Mouse (Mus musculus): ENCODE results near the gene Smarcd3. TPM values are rescaled to one million over a fixed set of nuclear protein-coding genes. Genes with fewer than 3 reads are reported as not detected.
A peak's percentile ranks its signal among the peaks of the same experiment; 100 is the strongest.

Gene Smarcd3
- polyA plus RNA-seq, 1 experiment from 2014 or later: 41.1 TPM

DNA sequence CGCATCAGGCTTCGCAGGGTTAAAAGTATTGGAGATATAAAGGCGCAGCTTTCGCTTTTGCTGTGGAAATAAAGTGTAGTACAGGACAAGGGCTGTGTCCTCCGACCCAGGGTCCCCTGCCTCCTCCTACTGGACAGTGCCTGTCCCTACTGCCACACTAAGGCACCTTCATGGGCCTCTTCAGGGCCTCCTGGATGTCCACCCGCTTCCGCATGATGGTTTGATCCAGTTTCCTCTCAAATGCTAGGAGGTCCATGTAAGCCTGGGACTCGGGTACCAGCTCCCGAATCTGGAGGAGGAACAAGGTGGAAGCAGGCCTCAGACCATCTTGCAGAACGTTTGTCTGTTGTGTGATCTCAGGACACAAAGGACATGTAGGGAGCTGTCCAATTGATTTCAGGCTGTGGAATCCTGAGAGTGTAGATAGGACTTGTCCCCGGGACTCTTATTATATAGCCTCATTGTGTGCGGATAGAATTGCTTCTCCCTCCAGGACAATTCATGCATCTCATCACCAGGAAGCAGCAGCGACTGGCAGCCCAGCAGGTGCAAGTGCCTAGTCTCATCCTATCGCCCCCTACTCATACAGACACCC, 28.3 kb downstream of the Smarcd3 start:
- H3K27ac ChIP-seq (ENCODE audit: low read depth, low read length): no peak overlapping the region
- H3K27me3 ChIP-seq (ENCODE audit: control insufficient read depth, insufficient read depth, low read length): no peaks in the 10 kb centered on the region
- WGBS: 67% methylated on average over 14 of the region's 14 CpGs
- H3K36me3 ChIP-seq (ENCODE audit: control insufficient read depth, insufficient read depth, low read length): peaks cover 46% of the 10 kb centered on the region
- ATAC-seq (ENCODE audit: low FRiP score, low TSS enrichment): no peak
- H3K4me1 ChIP-seq (ENCODE audit: control insufficient read depth, insufficient read depth, low read length): peaks cover 44% of the 10 kb centered on the region
- no peaks in the 10 kb centered on the region for H3K9me3 ChIP-seq (ENCODE audit: control insufficient read depth, low read length)
- no peak overlapping the region for H3K4me3 ChIP-seq (ENCODE audit: low read length)
- no peak overlapping the region for H3K9ac ChIP-seq (ENCODE audit: low read depth, low read length)
- H3K4me2 ChIP-seq (replicated peaks; ENCODE audit: low read depth, low read length): no peak overlapping the region

DNA sequence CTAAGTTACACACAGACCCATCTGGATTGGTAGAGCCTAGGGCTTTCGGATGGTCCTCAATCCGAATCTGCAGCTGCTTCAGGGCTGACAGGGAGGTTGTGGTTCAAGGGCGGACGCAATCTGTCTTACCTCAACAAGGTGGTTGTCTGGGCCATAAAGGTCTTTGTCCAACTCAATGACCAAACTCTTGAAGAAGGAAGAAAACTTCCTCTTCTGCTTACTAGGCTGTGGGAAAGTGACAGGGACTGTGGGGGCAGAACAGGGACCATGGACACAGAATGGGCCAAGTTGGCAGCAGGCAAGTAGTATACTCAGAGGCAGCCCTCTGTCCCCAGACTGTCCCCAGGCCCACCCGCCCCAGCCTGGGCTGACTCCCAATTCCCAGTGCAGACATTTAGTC, 28.9 kb downstream of the Smarcd3 start:
- 90% methylated on average over 5 of the region's 5 CpGs for WGBS

DNA sequence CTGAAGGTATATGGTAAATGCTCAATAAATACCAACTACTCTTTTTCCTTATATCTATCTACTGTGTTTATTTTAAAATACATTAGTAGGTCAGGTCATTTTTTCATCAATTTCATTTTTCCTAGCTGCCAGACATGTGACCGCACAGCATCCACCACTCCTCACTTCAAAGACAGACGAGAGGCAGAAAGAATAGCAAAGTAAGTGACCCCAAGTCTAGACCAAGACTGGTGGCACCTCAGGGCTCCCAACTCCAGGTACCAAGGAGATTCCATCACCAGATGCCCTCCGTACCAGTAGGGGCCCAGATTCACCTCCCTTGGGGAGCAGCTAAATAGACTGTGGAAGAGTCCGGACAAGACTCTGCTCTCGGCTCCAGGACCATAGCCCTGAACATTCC, 29.9 kb downstream of the Smarcd3 start:
- no peak overlapping the region for H3K27ac ChIP-seq (ENCODE audit: low read depth, low read length)
- H3K4me2 ChIP-seq (replicated peaks; ENCODE audit: low read depth, low read length): no peak overlapping the region
- H3K9me3 ChIP-seq (ENCODE audit: control insufficient read depth, low read length): no peaks in the 10 kb centered on the region
- peaks cover 41% of the 10 kb centered on the region for H3K4me1 ChIP-seq (ENCODE audit: control insufficient read depth, insufficient read depth, low read length)
- no peaks in the 10 kb centered on the region for H3K27me3 ChIP-seq (ENCODE audit: control insufficient read depth, insufficient read depth, low read length)
- 94% methylated on average over 5 of the region's 5 CpGs for WGBS
- H3K36me3 ChIP-seq (ENCODE audit: control insufficient read depth, insufficient read depth, low read length): peaks cover 56% of the 10 kb centered on the region
- H3K4me3 ChIP-seq (ENCODE audit: low read length): no peak overlapping the region
- H3K9ac ChIP-seq (ENCODE audit: low read depth, low read length): no peak overlapping the region
- no peak for ATAC-seq (ENCODE audit: low FRiP score, low TSS enrichment)

More for the DNA sequence above, 28.9 kb downstream of the Smarcd3 start:
- Histone ChIP-seq H3K27me3 (ENCODE audit: control insufficient read depth, insufficient read depth, low read length) (no peaks in the 10 kb centered on the region), H3K9ac (ENCODE audit: low read depth, low read length) (no peak overlapping the region), H3K4me1 (ENCODE audit: control insufficient read depth, insufficient read depth, low read length) (peaks cover 42% of the 10 kb centered on the region), H3K36me3 (ENCODE audit: control insufficient read depth, insufficient read depth, low read length) (peaks cover 48% of the 10 kb centered on the region), H3K4me2 (replicated peaks; ENCODE audit: low read depth, low read length) (no peak overlapping the region), H3K4me3 (ENCODE audit: low read length) (no peak overlapping the region), H3K27ac (ENCODE audit: low read depth, low read length) (no peak overlapping the region), H3K9me3 (ENCODE audit: control insufficient read depth, low read length) (no peaks in the 10 kb centered on the region)
- no peak for ATAC-seq (ENCODE audit: low FRiP score, low TSS enrichment)

DNA sequence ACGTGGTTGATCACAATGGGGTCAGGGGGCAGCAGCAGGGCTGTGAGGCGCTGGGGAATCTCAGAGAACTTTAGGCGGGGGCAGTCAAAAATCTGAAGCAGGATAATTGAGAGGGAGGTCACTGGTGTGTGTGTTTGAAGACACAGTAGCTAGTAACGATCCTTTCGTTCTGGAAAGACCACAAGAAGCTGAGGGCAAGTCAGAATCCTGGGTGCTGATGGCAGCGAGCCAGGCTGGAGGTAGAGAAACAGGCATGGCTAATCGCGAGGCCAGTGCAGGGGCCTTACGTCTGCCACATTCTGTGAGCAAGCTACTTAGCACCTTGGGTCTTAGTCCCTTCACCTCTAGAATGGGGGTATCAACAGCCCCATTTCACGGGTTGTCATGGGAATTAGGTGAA, 30.3 kb downstream of the Smarcd3 start:
- no peak overlapping the region for H3K4me2 ChIP-seq (replicated peaks; ENCODE audit: low read depth, low read length)
- H3K27ac ChIP-seq (ENCODE audit: low read depth, low read length): no peak overlapping the region
- no peaks in the 10 kb centered on the region for H3K27me3 ChIP-seq (ENCODE audit: control insufficient read depth, insufficient read depth, low read length)
- H3K9ac ChIP-seq (ENCODE audit: low read depth, low read length): no peak overlapping the region
- peaks cover 36% of the 10 kb centered on the region for H3K4me1 ChIP-seq (ENCODE audit: control insufficient read depth, insufficient read depth, low read length)
- no peak overlapping the region for H3K4me3 ChIP-seq (ENCODE audit: low read length)
- WGBS: 72% methylated on average over 10 of the region's 10 CpGs
- peaks cover 60% of the 10 kb centered on the region for H3K36me3 ChIP-seq (ENCODE audit: control insufficient read depth, insufficient read depth, low read length)
- H3K9me3 ChIP-seq (ENCODE audit: control insufficient read depth, low read length): no peaks in the 10 kb centered on the region
- ATAC-seq (ENCODE audit: low FRiP score, low TSS enrichment): no peak

DNA sequence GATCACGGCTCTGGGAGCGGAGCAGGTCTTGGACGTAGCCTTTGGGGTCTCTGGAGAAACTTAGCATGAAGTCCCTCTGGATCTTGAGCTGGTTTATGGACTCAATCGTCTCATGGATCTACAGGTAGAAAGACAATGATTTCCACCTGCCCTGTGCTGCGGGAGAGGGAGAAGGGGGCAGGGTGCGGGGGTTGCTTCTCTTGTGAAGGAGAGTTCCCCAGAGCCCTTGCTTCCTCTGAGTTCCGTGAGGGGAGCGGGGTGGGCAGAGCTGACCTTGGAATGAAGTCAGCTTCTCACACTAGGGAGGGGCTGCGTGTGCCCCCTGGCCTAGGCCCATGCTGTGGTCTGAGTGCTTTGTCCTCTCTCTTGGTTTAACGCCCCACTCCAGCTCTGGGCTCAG, 31.0 kb downstream of the Smarcd3 start:
- Histone ChIP-seq H3K27me3 (ENCODE audit: control insufficient read depth, insufficient read depth, low read length) (no peaks in the 10 kb centered on the region), H3K9ac (ENCODE audit: low read depth, low read length) (no peak overlapping the region), H3K27ac (ENCODE audit: low read depth, low read length) (no peak overlapping the region), H3K36me3 (ENCODE audit: control insufficient read depth, insufficient read depth, low read length) (peaks cover 66% of the 10 kb centered on the region), H3K4me3 (ENCODE audit: low read length) (no peak overlapping the region), H3K9me3 (ENCODE audit: control insufficient read depth, low read length) (no peaks in the 10 kb centered on the region), H3K4me2 (replicated peaks; ENCODE audit: low read depth, low read length) (no peak overlapping the region), H3K4me1 (ENCODE audit: control insufficient read depth, insufficient read depth, low read length) (peaks cover 29% of the 10 kb centered on the region)
- 83% methylated on average over 10 of the region's 10 CpGs for WGBS
- ATAC-seq (ENCODE audit: low FRiP score, low TSS enrichment): no peak

DNA sequence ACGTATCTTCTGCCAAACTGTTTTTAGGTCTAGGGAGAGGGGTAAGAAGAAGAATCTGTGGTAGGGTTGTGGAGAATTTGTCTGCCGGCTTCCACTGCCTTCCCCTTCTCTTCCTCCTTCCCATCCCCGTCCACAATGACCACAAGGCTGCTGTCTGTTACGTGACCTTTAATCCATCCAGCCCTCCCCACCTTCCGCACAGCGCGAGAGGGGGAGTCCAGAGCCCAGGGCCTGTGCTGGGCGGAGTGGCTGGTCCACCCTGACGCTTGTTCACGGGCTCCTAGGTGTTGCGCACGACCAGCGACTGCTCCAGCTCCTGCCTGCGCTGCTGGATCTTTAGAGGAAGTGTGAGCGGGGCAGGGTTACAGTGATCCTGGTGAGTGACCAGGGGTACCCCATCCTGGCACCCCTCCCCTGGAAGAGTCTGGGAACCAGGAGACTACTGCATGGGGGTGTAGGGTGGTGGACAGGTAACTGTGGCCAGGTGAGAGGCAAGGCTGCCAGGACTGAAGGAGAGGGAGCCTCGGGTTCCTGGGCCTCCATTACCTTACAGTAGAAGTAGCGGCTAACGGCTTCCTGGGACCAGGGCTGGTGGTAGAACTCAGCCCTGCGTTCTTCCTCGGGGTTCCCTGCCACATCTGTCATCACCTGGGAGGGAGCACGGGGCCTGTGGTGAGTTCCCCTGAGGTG, 31.6 kb downstream of the Smarcd3 start:
- no peak overlapping the region for H3K4me3 ChIP-seq (ENCODE audit: low read length)
- peaks cover 29% of the 10 kb centered on the region for H3K4me1 ChIP-seq (ENCODE audit: control insufficient read depth, insufficient read depth, low read length)
- H3K27me3 ChIP-seq (ENCODE audit: control insufficient read depth, insufficient read depth, low read length): no peaks in the 10 kb centered on the region
- H3K27ac ChIP-seq (ENCODE audit: low read depth, low read length): no peak overlapping the region
- H3K9ac ChIP-seq (ENCODE audit: low read depth, low read length): no peak overlapping the region
- H3K9me3 ChIP-seq (ENCODE audit: control insufficient read depth, low read length): no peaks in the 10 kb centered on the region
- 59% methylated on average over 21 of the region's 21 CpGs for WGBS
- H3K4me2 ChIP-seq (replicated peaks; ENCODE audit: low read depth, low read length): no peak overlapping the region; the same call in 1 of the 2 replicates
- ATAC-seq (ENCODE audit: low FRiP score, low TSS enrichment): no peak
- H3K36me3 ChIP-seq (ENCODE audit: control insufficient read depth, insufficient read depth, low read length): peaks cover 66% of the 10 kb centered on the region

DNA sequence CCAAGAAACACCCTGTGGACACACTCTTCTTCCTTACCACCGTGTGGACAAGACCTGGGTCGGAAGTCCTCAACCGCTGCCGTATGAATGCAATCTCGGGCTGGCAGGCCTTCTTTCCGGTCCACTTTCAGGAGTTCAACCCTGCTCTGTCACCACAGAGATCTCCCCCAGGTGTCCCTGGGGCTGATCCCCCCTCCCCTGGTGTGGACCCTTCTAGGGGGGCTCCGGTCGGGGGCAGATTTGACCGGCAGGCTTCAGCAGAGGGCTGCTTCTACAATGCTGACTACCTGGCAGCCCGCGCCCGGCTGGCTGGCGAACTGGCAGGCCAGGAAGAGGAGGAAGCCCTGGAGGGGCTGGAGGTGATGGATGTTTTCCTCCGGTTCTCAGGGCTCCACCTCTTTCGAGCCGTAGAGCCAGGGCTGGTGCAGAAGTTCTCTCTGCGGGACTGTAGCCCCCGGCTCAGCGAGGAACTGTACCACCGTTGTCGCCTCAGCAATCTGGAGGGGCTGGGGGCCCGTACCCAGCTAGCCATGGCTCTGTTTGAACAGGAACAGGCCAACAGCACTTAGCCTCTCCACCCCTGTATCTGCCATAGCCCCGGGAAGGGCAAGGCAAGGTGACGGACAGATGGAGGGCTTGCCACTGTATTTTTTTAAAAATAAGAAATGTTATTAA, 32.3 kb downstream of the Smarcd3 start:
- Histone ChIP-seq H3K36me3 (ENCODE audit: control insufficient read depth, insufficient read depth, low read length) (peaks cover 66% of the 10 kb centered on the region), H3K27me3 (ENCODE audit: control insufficient read depth, insufficient read depth, low read length) (no peaks in the 10 kb centered on the region), H3K9ac (ENCODE audit: low read depth, low read length) (0 out of 2 replicates have a peak overlapping the region, but pooled peaks have one; percentile 12), H3K4me1 (ENCODE audit: control insufficient read depth, insufficient read depth, low read length) (peaks cover 32% of the 10 kb centered on the region), H3K4me2 (replicated peaks; ENCODE audit: low read depth, low read length) (peak overlapping the region; percentile 33), H3K27ac (ENCODE audit: low read depth, low read length) (no peak overlapping the region; the same call in 1 of the 2 replicates), H3K9me3 (ENCODE audit: control insufficient read depth, low read length) (no peaks in the 10 kb centered on the region), H3K4me3 (ENCODE audit: low read length) (no peak overlapping the region)
- WGBS: 41% methylated on average over 24 of the region's 24 CpGs
- ATAC-seq (ENCODE audit: low FRiP score, low TSS enrichment): no peak

DNA sequence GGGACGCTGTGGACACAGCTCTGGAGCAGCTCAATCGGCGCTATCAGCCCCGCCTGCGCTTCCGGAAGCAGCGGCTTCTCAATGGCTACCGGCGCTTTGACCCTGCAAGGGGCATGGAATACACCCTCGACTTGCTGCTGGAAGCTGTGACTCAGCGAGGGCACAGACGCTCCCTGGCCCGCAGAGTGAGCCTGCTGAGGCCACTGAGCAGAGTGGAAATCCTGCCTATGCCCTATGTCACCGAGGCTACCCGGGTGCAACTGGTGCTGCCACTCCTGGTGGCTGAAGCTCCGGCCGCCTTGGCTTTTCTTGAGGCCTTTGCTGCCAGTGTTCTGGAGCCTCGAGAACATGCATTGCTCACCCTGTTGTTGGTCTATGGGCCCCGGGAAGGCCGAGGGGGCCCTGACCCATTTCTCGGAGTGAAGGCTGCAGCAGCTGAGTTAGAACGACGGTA, 32.9 kb downstream of the Smarcd3 start:
- no peaks in the 10 kb centered on the region for H3K27me3 ChIP-seq (ENCODE audit: control insufficient read depth, insufficient read depth, low read length)
- ATAC-seq (ENCODE audit: low FRiP score, low TSS enrichment): 0 out of 2 replicates have a peak, but pooled peaks have one; percentile 11
- H3K9ac ChIP-seq (ENCODE audit: low read depth, low read length): peak overlapping the region; percentile 12; the same call in 1 of the 2 replicates
- peak overlapping the region; percentile 37; the same call in 1 of the 2 replicates for H3K27ac ChIP-seq (ENCODE audit: low read depth, low read length)
- peaks cover 66% of the 10 kb centered on the region for H3K36me3 ChIP-seq (ENCODE audit: control insufficient read depth, insufficient read depth, low read length)
- no peaks in the 10 kb centered on the region for H3K9me3 ChIP-seq (ENCODE audit: control insufficient read depth, low read length)
- peaks cover 27% of the 10 kb centered on the region for H3K4me1 ChIP-seq (ENCODE audit: control insufficient read depth, insufficient read depth, low read length)
- WGBS: 21% methylated on average over 23 of the region's 23 CpGs
- peak overlapping the region; percentile 33 for H3K4me2 ChIP-seq (replicated peaks; ENCODE audit: low read depth, low read length)
- H3K4me3 ChIP-seq (ENCODE audit: low read length): peak overlapping the region; percentile 5; the same call in 1 of the 2 replicates

Measured in kidney, embryonic 14.5 days (tissue).